Mouse (Mus musculus) heart, postnatal 0 days (tissue): ENCODE data around the gene Nfia.

Source experiments
- CTCF ChIP-seq: IDR thresholded peaks from 2 replicates; pipeline ENCODE4 v1.5.1; 2016; ENCODE audit warnings: antibody characterized with exemption, control low read depth, low read depth
- EP300 ChIP-seq: IDR thresholded peaks from 2 replicates; pipeline ENCODE4 v1.6.1; 2016; ENCODE audit warnings: antibody characterized with exemption, low read depth

DNA sequence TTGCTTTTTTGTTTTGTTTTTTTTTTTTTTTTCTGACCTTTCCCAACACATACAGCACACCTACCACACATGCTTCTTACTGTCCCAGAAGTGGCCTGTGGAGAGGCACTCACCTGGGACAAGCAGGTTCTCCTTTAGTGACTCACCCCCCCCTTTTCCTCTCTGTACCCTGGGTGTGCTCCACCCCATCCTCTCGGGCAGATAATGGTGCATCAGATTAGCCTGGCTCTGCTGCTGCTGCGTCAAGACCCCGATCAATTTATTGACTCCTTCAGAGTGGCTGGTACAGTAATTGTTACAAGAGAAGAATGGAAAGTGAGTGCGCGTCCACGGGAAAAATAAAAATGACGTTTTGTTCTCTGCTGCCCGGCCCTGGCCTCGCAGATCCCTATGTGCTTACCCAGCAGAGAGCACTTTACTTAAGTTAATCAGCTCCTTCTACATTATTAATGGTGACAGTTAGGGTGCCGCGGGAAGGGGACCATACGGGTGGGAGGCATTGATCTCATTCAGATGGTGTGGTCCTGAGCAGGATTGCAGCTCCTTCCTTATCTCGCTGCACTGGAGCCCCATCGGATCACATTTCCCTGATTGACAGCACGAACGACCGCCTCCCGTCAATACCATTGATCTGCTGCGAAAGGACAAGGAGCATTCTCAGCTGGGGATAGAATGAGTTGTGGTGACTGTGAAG lies 321.7 kb downstream of the Nfia start:
- TF ChIP-seq CTCF (no peak), EP300 (no peak)
